Mouse (Mus musculus): Measurements from ENCODE around the gene Zfp91. TPM values are rescaled to one million over a fixed set of nuclear protein-coding genes. Genes with fewer than 3 reads are reported as not detected.
"Not testable (repeated sequence)": the region's sequence is repeated elsewhere in the genome, so short reads cannot be mapped to it uniquely, and the experiment has no call there.

The Zfp91 gene
- polyA plus RNA-seq, 1 experiment from 2014 or later, result 11.6 TPM

- H3K4me3 ChIP-seq; H3K4me2 ChIP-seq; H3K27ac ChIP-seq; H3K27me3 ChIP-seq (replicated peaks); H3K9ac ChIP-seq; H3K4me1 ChIP-seq; H3K36me3 ChIP-seq; H3K9me3 ChIP-seq (replicated peaks); ATAC-seq: not testable (repeated sequence)
- WGBS (ENCODE audit: insufficient replicate concordance), result 77% methylated on average over 7 of the region's 7 CpGs
Measured at GRCm38 (mm10) chr19:12721596-12721995, 74.3 kb downstream of the Zfp91 start.

DNA sequence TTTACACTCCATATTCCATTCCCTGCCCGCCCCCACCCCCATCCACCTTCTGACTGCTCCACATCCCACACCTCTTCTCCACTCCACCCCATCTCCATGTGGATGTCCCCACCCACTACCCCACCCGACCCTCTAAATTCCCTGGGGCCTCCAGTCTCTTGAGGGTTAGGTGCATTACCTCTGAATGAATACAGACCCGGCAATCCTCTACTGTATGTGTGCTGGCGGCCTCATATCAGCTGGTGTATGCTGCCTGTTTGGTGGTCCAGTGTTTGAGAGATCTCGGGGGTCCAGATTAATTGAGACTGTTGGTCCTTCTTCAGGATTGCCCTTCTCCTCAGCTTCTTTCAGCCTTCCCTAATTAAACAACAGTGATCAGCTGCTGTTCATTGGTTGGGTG is 75.0 kb downstream of the Zfp91 start:
- not testable (repeated sequence) for H3K4me1 ChIP-seq; H3K4me2 ChIP-seq; H3K36me3 ChIP-seq; H3K9me3 ChIP-seq (replicated peaks); H3K27me3 ChIP-seq (replicated peaks); H3K4me3 ChIP-seq; ATAC-seq; H3K9ac ChIP-seq; H3K27ac ChIP-seq
- 64% methylated on average over 5 of the region's 5 CpGs for WGBS (ENCODE audit: insufficient replicate concordance)

- Histone ChIP-seq H3K36me3 (no peaks in the 10 kb centered on the region), H3K4me2 (no peak overlapping the region), H3K4me1 (no peaks in the 10 kb centered on the region), H3K4me3 (no peak overlapping the region), H3K9ac (no peak overlapping the region), H3K9me3 (replicated peaks) (no peaks in the 10 kb centered on the region), H3K27ac (no peak overlapping the region), H3K27me3 (replicated peaks) (no peaks in the 10 kb centered on the region)
- WGBS (ENCODE audit: insufficient replicate concordance), result 30% methylated on average over 2 of the region's 2 CpGs
- ATAC-seq, result no peak
Measured at GRCm38 (mm10) chr19:12720463-12720862, 75.5 kb downstream of the Zfp91 start.

DNA sequence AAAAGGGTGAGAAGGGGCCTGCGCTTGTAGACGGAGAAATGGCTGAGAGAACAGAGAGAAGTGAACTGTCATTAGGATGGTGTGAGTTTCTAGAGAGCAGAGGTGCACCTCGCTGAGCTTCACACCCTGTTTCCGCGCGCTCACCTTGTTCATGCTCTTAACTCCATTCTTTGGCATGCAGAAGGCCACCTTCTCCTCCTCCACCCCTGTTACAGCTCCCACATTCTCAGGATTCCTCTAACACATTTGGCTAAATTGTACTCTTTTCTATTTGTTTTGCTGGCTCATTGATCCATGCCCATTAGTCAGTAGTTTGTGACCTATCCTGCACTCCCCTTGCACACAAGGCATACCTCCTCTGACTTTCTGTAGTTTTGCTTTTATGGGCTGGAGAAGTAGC is 76.7 kb downstream of the Zfp91 start:
- no peak overlapping the region for H3K27ac ChIP-seq
- 62% methylated on average over 6 of the region's 6 CpGs for WGBS (ENCODE audit: insufficient replicate concordance)
- ATAC-seq, result no peak
- no peaks in the 10 kb centered on the region for H3K4me1 ChIP-seq
- H3K4me3 ChIP-seq, result no peak overlapping the region
- no peak overlapping the region for H3K4me2 ChIP-seq
- H3K9ac ChIP-seq, result no peak overlapping the region
- no peaks in the 10 kb centered on the region for H3K36me3 ChIP-seq
- no peaks in the 10 kb centered on the region for H3K27me3 ChIP-seq (replicated peaks)
- H3K9me3 ChIP-seq (replicated peaks), result no peaks in the 10 kb centered on the region

Other genes starting within 250 kb of the Zfp91 start
- gene Gm4952, start 196.2 kb downstream of the Zfp91 start, polyA plus RNA-seq (2016; fragmentation: Nextera tagmentation; extraction: Ambion mirVana), result 0.57 and 0.68 TPM in 2 replicates
- 0.33 TPM in 1 of 2 replicates, not detected in the other for gene Glyat, start 162.8 kb downstream of the Zfp91 start, polyA plus RNA-seq (2016; fragmentation: Nextera tagmentation; extraction: Ambion mirVana)
- not detected in 2 replicates for gene Olfr1442, start 125.7 kb downstream of the Zfp91 start, polyA plus RNA-seq (2016; fragmentation: Nextera tagmentation; extraction: Ambion mirVana)
- gene Olfr1443, start 118.0 kb downstream of the Zfp91 start, polyA plus RNA-seq (2016; fragmentation: Nextera tagmentation; extraction: Ambion mirVana), result not detected in 2 replicates
- 0.38 and 0.44 TPM in 2 replicates for gene Keg1, start 100.3 kb downstream of the Zfp91 start, polyA plus RNA-seq (2016; fragmentation: Nextera tagmentation; extraction: Ambion mirVana)
- gene Cntf, start 30.5 kb downstream of the Zfp91 start, polyA plus RNA-seq (2016; fragmentation: Nextera tagmentation; extraction: Ambion mirVana), result 1.0 and 1.1 TPM in 2 replicates
- 1.3 and 1.4 TPM in 2 replicates for gene Lpxn, start 67 bp upstream of the Zfp91 start, polyA plus RNA-seq (2016; fragmentation: Nextera tagmentation; extraction: Ambion mirVana)
- gene Gm5244, start 50.6 kb upstream of the Zfp91 start, polyA plus RNA-seq (2016; fragmentation: Nextera tagmentation; extraction: Ambion mirVana), result not detected in 2 replicates
- not detected in 2 replicates for gene Olfr1444, start 61.2 kb upstream of the Zfp91 start, polyA plus RNA-seq (2016; fragmentation: Nextera tagmentation; extraction: Ambion mirVana)
- gene Olfr1445, start 87.7 kb upstream of the Zfp91 start, polyA plus RNA-seq (2016; fragmentation: Nextera tagmentation; extraction: Ambion mirVana), result not detected in 2 replicates
- gene Olfr1446, start 97.4 kb upstream of the Zfp91 start, polyA plus RNA-seq (2016; fragmentation: Nextera tagmentation; extraction: Ambion mirVana), result not detected in 2 replicates
- not detected in 2 replicates for gene Olfr1447, start 107.6 kb upstream of the Zfp91 start, polyA plus RNA-seq (2016; fragmentation: Nextera tagmentation; extraction: Ambion mirVana)
- not detected in 2 replicates for gene Olfr1448, start 128.3 kb upstream of the Zfp91 start, polyA plus RNA-seq (2016; fragmentation: Nextera tagmentation; extraction: Ambion mirVana)
- not detected in 2 replicates for gene Olfr1449, start 134.7 kb upstream of the Zfp91 start, polyA plus RNA-seq (2016; fragmentation: Nextera tagmentation; extraction: Ambion mirVana)
- gene Olfr1450, start 154.1 kb upstream of the Zfp91 start, polyA plus RNA-seq (2016; fragmentation: Nextera tagmentation; extraction: Ambion mirVana), result not detected in 2 replicates
- gene Olfr1451, start 198.9 kb upstream of the Zfp91 start, polyA plus RNA-seq (2016; fragmentation: Nextera tagmentation; extraction: Ambion mirVana), result not detected in 2 replicates
- not detected in 2 replicates for gene Olfr1453, start 232.2 kb upstream of the Zfp91 start, polyA plus RNA-seq (2016; fragmentation: Nextera tagmentation; extraction: Ambion mirVana)